Mouse (Mus musculus) embryo, embryonic 11 days (tissue): ENCODE results near the gene Txnip.
"Not testable (repeated sequence)": the region's sequence is repeated elsewhere in the genome, so short reads cannot be mapped to it uniquely, and the experiment has no call there.

Experiments
- DNase-seq: peaks from one replicate; pipeline ENCODE4 v3.0.0-alpha.2; 2015

The Txnip gene

GRCm38 (mm10) chr3:96557694-96558093 is at the start of gene Txnip:
TSS of gene Txnip (plus strand) at chr3:96557957.
- DNase-seq: peak; percentile 100

- DNase-seq: not testable (repeated sequence)
These were observed 49.8 kb upstream of the Txnip start for GRCm38 (mm10) chr3:96507966-96508365.

- no peak for DNase-seq
These were observed 37.6 kb upstream of the Txnip start for GRCm38 (mm10) chr3:96520171-96520570.

GRCm38 (mm10) chr3:96522149-96522548 is 35.6 kb upstream of the Txnip start:
- peak; percentile 41 for DNase-seq

- DNase-seq: no peak
These were observed 33.5 kb upstream of the Txnip start for GRCm38 (mm10) chr3:96524028-96524810.

- DNase-seq: no peak
These were observed 32.8 kb upstream of the Txnip start, which contains the start of gene Hfe2 for GRCm38 (mm10) chr3:96524914-96525313. TSS of gene Hfe2 (plus strand) at chr3:96525172.

GRCm38 (mm10) chr3:96526013-96526762 is 31.6 kb upstream of the Txnip start:
- no peak for DNase-seq

GRCm38 (mm10) chr3:96526864-96527542 is 30.8 kb upstream of the Txnip start:
- DNase-seq: peak; percentile 68

- DNase-seq: no peak
These were observed 29.3 kb upstream of the Txnip start for GRCm38 (mm10) chr3:96528506-96528905.

- no peak for DNase-seq
These were observed 25.7 kb upstream of the Txnip start for GRCm38 (mm10) chr3:96532050-96532449.

- DNase-seq: no peak
These were observed 23.5 kb upstream of the Txnip start for GRCm38 (mm10) chr3:96534300-96534699.

- no peak for DNase-seq
These were observed 18.4 kb upstream of the Txnip start for GRCm38 (mm10) chr3:96539316-96539715.

GRCm38 (mm10) chr3:96540740-96541139 is 17.0 kb upstream of the Txnip start:
- no peak for DNase-seq

GRCm38 (mm10) chr3:96541328-96542078 is 16.3 kb upstream of the Txnip start:
- peak; percentile 45 for DNase-seq

GRCm38 (mm10) chr3:96542554-96542953 is 15.2 kb upstream of the Txnip start:
- DNase-seq: no peak

GRCm38 (mm10) chr3:96543345-96543744 is 14.4 kb upstream of the Txnip start:
- DNase-seq: no peak

- no peak for DNase-seq
These were observed 12.2 kb upstream of the Txnip start for GRCm38 (mm10) chr3:96545565-96545964.

- no peak for DNase-seq
These were observed 10.9 kb upstream of the Txnip start for GRCm38 (mm10) chr3:96546880-96547279.

- peak; percentile 75 for DNase-seq
These were observed 10.3 kb upstream of the Txnip start for GRCm38 (mm10) chr3:96547389-96547960.

- DNase-seq: no peak
These were observed 8.9 kb upstream of the Txnip start for GRCm38 (mm10) chr3:96548824-96549223.

- DNase-seq: no peak
These were observed 8.4 kb upstream of the Txnip start for GRCm38 (mm10) chr3:96549346-96549745.

GRCm38 (mm10) chr3:96551203-96551602 is 6.6 kb upstream of the Txnip start:
- peak; percentile 78 for DNase-seq
